Mouse (Mus musculus) frontal cortex, postnatal 10 days (tissue): ENCODE measurements around the gene Tln1.
"Not testable (repeated sequence)": the region's sequence is repeated elsewhere in the genome, so short reads cannot be mapped to it uniquely, and the experiment has no call there.

Experiments
- DNase-seq, 2 experiments: peaks; one replicate each; pipeline ENCODE4 v3.0.0; 2022; ENCODE audit warnings: low spot score in 2 of 2, mixed read lengths in 1 of 2

Gene Tln1

DNA sequence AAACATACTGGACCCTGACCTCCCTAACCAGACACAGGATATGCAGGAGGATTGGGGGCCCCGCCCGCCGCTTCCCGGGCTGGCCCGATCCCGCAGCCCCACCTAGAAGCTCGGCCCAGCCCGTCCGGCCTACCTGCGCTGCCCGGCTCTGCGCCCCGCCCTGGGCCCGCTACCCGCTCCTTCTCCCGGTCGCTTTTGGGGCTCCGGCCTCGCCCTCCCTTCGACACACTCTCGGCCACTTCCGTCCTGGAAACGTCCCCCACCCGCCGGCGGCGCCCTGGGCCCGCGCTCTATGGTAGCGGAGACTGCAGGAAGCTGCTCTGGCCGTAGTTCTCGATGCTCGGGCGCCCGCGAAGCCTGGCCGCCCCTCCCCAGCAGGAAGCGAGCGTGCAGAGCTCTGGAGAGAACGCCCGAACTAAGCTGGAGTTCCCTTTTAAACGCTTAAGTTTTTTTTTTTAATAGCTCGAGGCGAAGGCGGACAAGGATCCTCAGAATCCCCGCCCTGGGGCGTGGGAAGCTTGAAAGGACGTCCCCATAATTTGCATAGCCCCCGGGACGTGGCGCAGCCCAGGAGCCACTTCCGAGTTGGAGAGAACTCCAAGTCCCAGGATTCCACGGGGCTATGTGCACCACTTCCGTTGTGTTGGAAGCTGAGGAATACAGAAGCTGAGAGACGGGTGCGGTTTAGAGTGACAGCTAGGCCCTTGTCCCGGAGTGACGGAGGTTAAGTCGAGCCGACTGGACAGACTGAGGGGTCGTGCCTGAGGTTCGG, at the start of gene Tln1, which contains the start of gene Creb3:
Tln1 (minus strand) TSS at position 695 of the 772 bp plus-strand sequence.
Creb3 (plus strand) TSS at position 336 of the 772 bp plus-strand sequence.
- DNase-seq, result peak; percentile 93

DNA sequence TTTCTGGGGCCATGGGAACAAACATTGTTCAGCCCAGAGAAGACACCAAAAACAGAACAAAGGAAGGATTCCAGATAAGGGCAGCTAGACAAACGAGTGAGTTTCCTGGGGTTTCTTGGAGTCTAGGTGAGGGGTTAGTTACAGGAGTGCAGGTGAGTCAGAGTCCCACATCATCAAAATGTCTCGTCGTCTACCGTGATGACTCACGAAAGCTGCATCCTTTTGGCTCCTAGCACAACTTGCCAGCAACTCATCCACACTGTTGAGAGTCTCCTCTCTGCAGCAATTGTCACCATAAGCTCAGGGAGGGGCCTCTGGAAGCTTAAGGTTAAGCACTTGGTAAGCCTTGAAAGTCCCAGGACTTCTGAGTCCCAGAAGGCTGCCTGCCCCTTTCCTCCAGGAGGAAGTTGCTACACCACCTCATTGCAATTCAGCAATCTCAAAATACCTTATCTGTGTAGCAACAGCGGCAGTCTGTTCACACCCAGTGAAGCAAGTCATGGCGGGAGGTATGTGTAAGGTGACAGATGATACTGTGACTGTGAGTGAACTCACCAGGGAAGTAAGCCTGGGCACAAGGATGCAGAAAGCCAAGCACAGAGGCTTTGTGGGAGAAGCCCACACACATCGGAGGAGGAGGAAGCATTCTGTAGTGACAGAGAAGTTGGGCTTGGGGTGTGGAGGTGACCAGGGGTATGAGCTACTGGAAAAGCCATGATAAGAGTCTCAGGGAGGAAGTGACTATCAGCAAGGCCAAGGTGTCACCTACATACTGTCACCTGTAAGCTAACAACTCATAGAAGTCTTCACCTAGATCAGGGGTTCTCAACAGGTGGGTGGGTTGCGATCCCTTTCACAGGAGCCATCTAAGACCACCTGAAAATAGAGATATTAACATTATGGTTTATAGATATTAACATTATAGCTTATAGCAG, 42.5 kb upstream of the Tln1 start:
- DNase-seq, result no peak

DNA sequence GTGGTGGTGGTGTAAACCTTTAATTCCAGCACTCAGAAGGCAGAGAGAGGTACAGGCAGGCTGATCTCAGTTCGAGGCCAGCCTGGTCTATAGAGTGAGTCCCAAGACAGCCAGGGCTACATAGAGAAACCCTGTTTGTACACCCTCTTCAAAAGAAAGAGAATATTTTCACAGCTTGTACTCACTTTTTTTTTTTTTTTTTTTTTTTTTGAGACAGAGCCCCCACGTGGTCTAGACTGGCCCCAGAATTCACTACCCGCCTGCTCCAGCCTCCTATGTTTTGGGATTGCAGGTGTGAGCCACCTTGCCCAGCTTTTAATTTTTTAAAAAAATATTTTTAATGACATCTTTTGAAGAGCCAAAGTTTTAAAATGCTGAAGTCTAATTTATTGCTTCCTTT, 41.6 kb upstream of the Tln1 start:
- DNase-seq, result no peak

DNA sequence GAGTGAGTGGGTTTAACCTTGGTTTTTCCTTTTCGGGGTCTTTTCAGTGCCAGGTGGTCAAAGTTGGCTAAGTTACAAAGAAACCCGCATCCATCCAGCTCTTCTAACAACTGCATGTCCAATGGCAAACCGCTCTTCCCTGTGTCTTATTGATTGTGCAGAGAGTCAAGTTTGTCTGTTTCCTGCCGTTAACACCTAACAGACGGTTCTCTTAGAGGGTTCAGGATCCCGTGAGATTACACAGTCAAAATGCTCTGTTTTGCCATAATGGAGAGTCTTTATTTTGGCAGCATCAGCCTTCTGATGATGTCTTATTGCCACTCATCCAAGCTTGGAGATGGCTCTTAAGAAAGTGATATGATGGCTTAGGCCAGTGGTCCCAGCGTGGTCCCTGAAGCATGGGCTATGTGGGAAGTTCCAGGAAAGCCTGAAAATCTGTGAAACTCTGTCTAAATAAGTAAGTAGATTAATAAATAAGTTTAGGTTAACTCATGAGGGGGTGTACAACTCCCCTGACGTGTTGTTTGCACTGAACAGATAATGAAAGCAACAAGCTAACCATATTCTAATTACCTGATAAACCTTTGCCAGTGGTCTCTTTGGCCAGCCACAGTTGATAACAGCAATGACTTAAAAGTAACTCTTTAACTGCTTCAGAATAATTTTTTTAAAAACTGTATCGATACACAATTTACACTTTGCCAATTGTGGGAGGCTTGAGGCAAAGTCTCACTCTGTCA, 37.9 kb upstream of the Tln1 start:
- DNase-seq, result no peak

DNA sequence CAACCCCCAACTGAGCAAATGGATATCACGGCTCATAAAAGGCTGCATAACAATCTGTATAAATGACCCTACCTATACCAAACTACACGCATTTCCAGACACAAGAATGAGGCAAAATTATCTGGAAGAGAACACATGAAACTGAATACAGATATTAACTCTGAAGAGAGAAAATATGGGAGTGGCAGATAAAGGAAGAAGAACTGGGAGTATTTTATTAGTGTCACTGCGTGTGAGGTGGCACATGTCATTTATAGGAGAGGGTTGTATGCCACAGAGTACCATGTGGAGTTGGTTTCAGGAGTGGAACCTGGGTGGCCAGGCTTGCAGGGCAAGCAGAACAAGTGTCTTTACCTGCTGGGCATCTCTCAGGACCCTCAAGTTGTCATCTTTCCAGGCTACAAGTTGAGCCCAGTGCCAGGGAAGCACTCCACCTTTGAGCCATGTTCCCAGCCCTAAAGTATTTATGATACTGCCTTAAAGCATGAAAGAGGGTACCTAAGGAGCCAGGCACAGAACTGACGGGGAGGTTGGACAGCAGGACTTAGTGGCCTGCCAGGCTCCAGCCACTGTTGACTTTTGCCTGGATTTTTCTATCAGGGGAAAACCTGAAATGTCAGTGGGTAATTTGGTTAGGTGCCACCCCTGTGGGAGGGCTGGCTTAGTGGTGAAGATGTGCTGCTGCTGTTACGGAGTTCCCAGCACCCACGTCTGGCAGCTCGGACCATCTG, 36.3 kb upstream of the Tln1 start:
- DNase-seq, result no peak

DNA sequence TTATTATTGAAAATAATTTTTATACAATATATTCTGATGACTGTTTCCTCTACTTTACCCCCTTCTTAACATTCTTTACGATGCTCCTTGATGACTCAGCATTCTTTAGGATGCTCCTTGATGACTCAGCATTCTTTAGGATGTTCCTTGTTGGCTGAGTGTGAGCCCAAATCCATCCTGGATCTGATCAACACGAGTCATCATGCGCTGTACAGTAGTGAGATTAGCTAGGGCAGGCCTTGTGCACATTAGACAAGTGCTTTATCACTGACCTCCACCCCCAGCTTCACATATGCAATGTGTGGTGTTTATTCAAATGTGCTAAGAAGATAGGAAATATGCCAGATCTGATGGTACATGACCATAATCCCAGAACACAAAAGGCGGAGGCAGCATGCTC, 35.7 kb upstream of the Tln1 start:
- DNase-seq, result no peak

DNA sequence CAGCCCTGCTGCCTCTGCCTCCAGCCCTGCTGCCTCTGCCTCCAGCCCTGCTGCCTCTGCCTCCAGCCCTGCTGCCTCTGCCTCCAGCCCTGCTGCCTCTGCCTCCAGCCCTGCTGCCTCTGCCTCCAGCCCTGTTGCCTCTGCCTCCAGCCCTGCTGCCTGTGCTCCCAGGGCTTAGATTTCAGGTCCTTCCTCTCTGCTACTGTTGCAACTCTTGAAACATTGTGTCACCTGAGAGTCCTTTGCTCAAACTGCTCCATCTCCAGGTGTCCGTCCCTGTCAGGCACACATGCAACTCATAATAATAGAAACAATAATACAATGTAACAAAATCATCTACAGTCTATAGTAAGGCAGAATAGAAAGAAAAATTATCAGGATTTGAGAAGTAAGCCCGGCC, 34.1 kb upstream of the Tln1 start:
- not testable (repeated sequence) for DNase-seq

DNA sequence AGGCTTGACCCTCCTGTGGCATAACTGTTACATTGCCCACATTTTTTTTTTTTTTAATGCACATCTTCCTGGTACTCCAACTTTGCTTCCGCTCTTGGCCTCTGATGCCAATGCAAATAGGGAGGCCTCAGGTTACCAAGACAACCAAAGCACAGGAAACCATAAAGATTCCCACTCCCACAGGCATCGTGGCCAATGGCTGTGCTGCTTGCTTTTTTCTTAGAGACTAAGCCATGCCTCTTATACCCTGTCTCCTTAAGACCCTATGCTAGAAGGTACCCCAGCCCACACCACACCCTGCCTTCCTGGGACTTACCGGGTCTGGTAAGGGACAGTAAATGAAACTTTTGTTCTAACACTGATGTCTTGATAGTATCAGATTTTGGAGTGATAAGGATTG, 31.0 kb upstream of the Tln1 start:
- no peak for DNase-seq

DNA sequence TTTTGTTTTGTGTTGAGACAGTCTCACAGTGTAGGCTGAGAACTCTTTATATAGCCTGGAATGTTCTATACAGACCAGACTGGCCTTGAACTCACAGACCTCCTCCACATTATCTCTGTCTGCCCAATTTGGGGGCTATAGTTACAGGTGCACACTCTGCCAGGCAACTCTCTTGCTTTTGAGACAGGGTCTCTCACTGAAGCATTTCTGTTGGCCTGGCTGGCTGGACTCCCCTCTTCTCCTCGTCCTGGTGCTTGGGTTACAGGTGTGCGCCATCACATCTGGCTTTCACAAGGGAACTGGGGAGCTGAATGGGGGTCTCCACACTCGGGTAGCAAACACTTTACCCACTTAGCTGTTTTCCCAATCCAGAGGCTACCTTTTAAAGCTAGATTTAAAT, 29.5 kb upstream of the Tln1 start:
- no peak for DNase-seq

DNA sequence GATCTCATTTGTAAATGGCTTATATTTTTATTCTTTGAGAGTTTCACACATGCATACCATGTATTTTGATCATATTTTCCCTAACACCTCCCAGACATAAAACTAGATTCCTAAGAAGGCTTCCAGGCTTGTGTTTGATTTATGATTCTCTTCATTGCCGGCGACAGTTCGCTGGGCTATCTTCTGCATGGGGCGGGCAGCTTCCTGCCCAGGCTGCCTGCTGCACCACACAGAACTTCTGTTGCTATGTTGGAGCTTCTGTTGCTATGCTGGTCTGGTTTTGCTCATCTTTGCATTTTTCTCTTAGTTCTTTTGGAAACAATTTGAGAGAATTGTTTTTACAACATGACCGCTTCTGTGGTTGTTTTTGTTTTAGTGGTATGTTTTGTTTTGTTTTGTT, 29.1 kb upstream of the Tln1 start:
- DNase-seq, result no peak

DNA sequence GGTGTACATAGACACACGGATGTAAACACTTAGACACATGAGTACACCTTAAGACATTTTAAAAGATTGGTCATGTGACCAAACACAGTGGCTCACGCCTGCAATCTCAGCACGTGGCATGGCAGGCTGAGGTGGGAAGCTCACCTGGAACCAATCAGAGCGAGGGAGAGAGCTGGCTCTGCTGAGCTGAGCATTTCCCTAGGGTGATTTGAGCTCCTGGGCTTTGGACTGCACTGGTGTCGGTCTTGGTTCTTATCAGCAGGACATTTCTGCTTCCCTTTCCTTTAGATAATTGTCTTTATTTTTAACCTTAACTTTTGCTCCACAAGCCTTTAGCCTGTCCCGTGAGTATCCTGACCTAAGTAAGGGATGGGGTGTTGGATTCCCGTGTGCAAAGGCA, 25.2 kb upstream of the Tln1 start:
- no peak for DNase-seq

DNA sequence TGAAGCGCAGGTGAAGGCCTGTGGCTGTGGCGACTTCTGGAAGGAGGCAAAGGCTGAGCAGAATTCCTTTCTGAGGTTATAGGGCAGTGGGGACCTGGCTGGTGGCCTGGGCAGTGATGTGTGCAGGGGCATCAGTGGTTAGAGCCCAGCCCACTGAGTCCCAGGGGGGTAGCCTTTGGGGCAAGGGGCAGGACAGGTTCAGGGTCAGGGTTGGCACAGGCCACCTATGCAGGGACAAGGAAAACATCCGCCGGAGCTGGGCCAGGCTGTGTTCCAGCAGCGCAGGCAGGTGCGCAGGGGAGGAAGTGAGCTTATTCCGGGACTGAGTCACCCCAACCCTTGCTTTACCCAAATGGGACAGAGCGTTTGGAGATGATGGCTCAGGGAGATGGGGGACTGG, 23.9 kb upstream of the Tln1 start:
- DNase-seq, result no peak

DNA sequence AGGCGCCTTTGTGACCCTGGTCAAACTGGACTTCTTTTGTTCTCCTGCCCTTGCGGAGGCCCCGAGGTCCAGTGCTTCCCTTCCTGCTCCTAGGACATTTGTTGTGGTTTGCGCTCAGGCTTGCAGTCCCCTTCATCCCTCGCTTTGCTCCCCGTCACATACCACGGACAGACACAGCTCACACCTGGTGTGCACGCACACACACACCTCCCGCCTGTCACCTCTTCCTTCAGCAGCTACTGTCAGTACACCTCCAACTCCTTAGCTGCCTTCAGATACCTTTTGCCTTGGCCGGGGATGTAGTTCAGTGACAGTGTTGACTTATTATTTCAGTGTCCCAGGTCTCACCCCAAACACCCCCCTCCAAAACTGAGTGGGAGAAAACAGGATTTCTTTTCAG, 23.2 kb upstream of the Tln1 start:
- no peak for DNase-seq

DNA sequence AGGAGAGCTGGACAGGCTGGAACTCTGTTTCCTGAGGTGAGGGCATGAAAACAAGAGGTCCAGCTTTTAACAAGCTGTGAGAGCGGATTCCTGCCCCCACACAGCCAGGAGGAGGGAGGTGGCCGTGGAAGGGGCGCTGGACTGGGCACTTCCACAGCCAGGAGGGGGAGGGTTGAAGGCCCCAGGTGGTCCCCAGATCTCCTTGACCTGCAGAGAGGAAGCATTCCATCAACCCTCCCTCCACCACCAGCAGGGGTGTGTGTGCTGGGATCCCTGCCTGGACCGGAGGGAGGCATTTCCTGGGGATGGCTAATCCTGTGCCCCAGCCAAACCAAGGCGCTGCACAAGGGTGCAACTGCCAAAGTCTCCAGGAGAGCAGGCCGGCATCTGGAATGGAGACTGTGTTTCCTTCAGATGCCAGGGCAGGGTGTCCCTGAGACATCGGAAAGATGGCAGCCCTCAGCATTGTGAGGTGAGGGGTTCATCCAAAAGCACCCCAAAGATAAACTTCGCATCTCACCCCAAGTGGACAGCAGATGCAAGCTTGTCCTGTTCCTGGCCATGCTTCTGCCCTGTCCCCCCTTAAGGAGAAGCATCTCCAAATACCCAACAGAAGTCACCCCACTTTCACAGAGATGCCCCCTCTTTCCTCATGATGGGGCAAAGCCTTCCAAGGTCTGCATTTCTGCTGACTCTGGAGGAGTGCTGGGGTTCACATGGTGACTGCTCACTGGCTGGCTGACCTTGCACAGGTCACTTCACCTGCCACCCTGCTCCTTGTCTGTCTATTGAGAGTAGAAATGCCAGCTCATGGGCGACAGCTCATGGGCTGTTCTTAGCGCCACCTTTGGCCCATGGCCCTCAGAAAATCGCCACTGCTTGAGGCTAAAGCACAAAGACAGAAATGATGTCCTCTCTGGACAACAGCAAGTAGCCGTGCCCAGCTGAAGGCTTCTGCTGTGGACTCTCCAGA, 22.2 kb upstream of the Tln1 start, which contains the start of gene Msmp:
Msmp (minus strand) TSS at position 51 of the 973 bp plus-strand sequence.
- DNase-seq, result no peak

DNA sequence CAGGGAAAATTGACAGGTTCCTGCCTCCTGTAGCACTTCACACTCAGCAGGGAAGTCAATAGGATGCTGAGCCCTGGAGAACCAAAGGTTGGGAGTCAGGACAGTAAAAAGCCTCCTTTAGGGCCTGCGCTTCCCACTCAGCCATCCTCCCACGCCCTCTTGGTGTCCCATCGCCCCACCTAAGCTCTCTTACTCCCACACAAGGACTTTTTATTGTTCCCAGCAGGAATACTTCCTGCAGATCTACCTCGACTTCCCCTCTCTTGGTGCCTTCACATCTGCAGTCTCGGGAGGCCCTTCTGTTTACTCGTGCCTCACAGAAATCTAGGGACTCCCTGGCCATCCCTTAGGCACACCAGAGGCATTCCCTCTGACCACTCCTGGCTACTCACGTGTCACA, 20.9 kb upstream of the Tln1 start:
- no peak for DNase-seq

DNA sequence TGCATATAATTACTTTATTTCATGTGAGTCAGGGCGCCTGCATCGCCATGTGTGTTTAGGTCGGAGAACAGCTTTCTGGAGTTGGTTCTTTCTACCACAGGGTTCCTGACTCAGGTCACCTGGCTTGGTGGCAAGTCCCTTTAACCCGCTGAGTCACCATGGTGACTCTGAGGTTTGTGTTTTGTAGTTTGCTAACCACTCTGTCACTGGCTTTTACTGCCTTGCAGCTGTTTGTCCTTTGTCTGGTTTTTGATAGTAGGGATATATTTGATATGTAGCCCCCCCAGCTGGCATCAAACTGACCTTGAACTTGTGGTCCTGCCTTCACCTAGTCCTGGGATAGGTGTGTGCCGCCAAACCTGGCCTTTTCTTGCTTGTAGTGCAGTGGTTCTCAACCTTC, 19.8 kb upstream of the Tln1 start:
- no peak for DNase-seq

DNA sequence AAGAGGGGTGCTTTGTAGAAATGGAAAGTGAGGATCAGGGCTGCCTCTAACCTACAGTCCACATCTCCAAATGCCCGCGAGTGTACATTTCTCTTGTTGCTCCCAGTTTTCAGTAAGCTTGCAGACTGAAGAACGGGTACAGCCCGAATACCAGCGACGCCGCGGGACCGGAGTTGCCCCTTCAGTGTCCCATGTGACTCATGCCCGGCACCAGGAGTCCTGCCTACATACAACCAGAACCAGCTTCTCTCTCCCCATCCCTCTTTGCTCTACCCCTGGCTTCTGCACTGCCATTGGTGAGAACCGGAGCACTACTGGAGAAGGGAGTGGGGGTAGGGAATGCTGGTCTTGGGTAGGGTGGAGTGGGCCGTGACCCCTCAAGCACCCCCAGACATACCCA, 18.9 kb upstream of the Tln1 start:
- no peak for DNase-seq

DNA sequence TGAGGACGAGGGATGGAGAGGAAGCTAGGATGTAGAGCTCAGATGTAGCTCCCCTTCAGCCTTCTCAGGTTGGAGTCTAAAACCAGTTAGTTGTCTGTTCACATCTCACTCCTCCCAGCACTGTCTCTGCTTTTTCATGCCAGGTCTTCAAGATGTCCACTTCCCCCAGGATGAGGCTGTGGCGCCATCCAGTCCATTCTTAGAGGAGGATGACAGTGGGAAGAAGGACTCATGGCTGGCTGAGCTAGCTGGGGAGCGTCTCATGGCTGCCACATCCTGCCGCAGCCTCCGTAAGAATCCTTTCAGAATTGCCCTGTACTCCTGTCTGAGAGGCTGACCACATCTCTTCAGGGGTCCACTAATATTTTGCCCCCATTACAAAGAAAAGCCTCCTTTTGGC, 18.2 kb upstream of the Tln1 start:
- DNase-seq, result no peak

DNA sequence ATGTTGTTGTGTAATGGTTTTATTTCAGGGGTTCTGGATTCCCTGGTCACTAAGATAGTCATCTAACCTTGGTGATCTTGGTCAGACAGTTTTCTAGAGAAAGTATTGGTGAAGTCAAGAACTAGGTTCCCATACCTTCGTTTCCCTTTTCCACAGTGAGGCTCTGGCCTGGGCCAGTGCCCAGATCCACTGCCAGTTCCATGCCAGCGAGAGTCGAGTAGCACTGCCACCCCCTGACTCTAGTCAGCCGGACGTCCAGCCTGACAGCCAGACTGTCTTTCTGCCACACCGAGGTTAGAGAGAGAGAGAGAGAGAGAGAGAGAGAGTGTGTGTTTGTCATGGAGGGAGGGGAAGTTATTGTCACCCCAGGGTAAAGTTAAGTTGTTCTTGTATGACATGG, 17.2 kb upstream of the Tln1 start:
- DNase-seq, result no peak

DNA sequence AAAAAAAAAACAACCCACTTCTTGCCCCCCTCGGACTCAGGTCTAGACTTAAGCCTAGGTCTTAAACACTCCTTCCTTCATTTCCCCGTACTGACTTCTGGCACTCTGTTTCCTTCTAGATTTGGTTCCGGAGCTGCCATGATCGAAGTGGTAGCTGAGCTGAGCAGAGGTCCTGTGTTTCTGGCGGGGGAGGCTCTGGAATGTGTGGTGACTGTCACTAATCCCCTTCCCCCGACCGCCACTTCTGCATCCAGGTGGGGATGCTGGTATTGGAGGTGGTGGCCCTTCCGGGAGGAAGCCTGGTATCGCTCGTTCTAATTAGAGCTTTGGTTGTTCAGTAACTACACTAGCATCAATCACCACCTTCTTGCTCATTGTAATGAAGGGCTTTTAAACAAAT, 16.8 kb upstream of the Tln1 start:
- no peak for DNase-seq
